Mouse (Mus musculus) right cerebral cortex, adult 2 months (tissue): Measurements from ENCODE around the gene Mybpc3.

Experiments
- DNase-seq, 2 experiments: peaks; one replicate each; pipeline ENCODE4 v3.0.0; 2021 to 2022; ENCODE audit warnings: low spot score in 2 of 2

Mybpc3 gene

GRCm38 (mm10) chr2:91121011-91121410 is 3.1 kb downstream of the Mybpc3 start:
- no peak for DNase-seq

- DNase-seq = no peak
These were observed 3.6 kb downstream of the Mybpc3 start for GRCm38 (mm10) chr2:91121497-91121896.

GRCm38 (mm10) chr2:91123521-91123920 is 5.6 kb downstream of the Mybpc3 start:
- no peak for DNase-seq

- DNase-seq = no peak
These were observed 7.2 kb downstream of the Mybpc3 start for GRCm38 (mm10) chr2:91125101-91125500.

- no peak for DNase-seq
These were observed 10.8 kb downstream of the Mybpc3 start for GRCm38 (mm10) chr2:91128761-91129160.

GRCm38 (mm10) chr2:91130126-91130525 is 12.2 kb downstream of the Mybpc3 start:
- DNase-seq = no peak

GRCm38 (mm10) chr2:91131251-91131650 is 13.3 kb downstream of the Mybpc3 start:
- no peak for DNase-seq

GRCm38 (mm10) chr2:91132035-91132434 is 14.1 kb downstream of the Mybpc3 start:
- DNase-seq = no peak

GRCm38 (mm10) chr2:91136513-91137412 is 18.8 kb downstream of the Mybpc3 start:
- no peak for DNase-seq

- DNase-seq = no peak
These were observed 19.5 kb downstream of the Mybpc3 start for GRCm38 (mm10) chr2:91137481-91137880.

- no peak for DNase-seq
These were observed 21.4 kb downstream of the Mybpc3 start for GRCm38 (mm10) chr2:91139311-91139710.

- no peak for DNase-seq
These were observed 21.8 kb downstream of the Mybpc3 start for GRCm38 (mm10) chr2:91139764-91140163.

GRCm38 (mm10) chr2:91142920-91143319 is 25.0 kb downstream of the Mybpc3 start:
- DNase-seq = no peak

- no peak for DNase-seq
These were observed 25.5 kb downstream of the Mybpc3 start for GRCm38 (mm10) chr2:91143401-91143800.

GRCm38 (mm10) chr2:91148101-91148500 is 30.2 kb downstream of the Mybpc3 start:
- DNase-seq = no peak

- no peak for DNase-seq
These were observed 33.4 kb downstream of the Mybpc3 start for GRCm38 (mm10) chr2:91151331-91151730.

GRCm38 (mm10) chr2:91152885-91153377 is 35.0 kb downstream of the Mybpc3 start:
- no peak for DNase-seq

GRCm38 (mm10) chr2:91154091-91154490 is 36.1 kb downstream of the Mybpc3 start:
- DNase-seq = no peak

GRCm38 (mm10) chr2:91157002-91157752 is 39.2 kb downstream of the Mybpc3 start:
- DNase-seq = no peak

GRCm38 (mm10) chr2:91160591-91160990 is 42.6 kb downstream of the Mybpc3 start:
- DNase-seq = no peak

GRCm38 (mm10) chr2:91162952-91163351 is 45.0 kb downstream of the Mybpc3 start:
- DNase-seq = no peak

- DNase-seq = no peak
These were observed 45.6 kb downstream of the Mybpc3 start for GRCm38 (mm10) chr2:91163532-91163931.

GRCm38 (mm10) chr2:91164991-91165390 is 47.0 kb downstream of the Mybpc3 start:
- DNase-seq = no peak
